Mouse (Mus musculus): ENCODE results near the gene Gm6710. TPM values are rescaled to one million over a fixed set of nuclear protein-coding genes. Genes with fewer than 3 reads are reported as not detected.
"Not testable (repeated sequence)": the region's sequence is repeated elsewhere in the genome, so short reads cannot be mapped to it uniquely, and the experiment has no call there.

Gene Gm6710
- polyA plus RNA-seq (2015; fragmentation: Nextera tagmentation; extraction: Ambion mirVana), result 26.0 and 26.3 TPM in 2 replicates

DNA sequence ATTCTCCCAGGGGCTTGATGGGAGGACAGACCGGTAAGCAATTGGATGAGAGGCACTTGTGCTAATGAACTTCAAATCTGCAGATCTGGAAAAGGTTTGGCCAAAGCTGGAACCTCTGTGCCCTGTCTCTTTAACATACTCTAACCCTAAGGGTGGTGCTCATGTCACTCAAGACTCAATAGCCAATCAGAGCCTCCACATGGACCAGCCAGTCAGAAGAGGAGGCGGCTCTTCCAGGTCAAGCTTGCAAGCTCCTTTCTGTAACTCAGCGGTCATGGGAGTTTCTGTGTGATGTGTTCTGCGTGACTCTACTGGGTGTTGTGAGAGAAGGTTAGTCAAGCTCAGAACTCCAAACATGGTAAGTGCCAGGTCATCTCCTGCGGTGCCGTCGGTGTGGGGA lies at the start of gene Gm6710:
Gene Gm6710 (plus strand): TSS at position 196 of the 400 bp plus-strand sequence.
- H3K4me3 ChIP-seq; ATAC-seq (replicated peaks); H3K9ac ChIP-seq; H3K9me3 ChIP-seq; H3K27ac ChIP-seq; H3K36me3 ChIP-seq (replicated peaks); H3K4me1 ChIP-seq; H3K4me2 ChIP-seq; H3K27me3 ChIP-seq (replicated peaks): not testable (repeated sequence)
- WGBS, result no CpG with 5 or more reads among the region's 7 CpGs

Other genes starting within 250 kb of the Gm6710 start
- not detected in 2 replicates for gene Gm11007, start 225.2 kb upstream of the Gm6710 start, polyA plus RNA-seq (2015; fragmentation: Nextera tagmentation; extraction: Ambion mirVana)
- 10.8 and 11.6 TPM in 2 replicates for gene Zfp969, start 165.6 kb upstream of the Gm6710 start, polyA plus RNA-seq (2015; fragmentation: Nextera tagmentation; extraction: Ambion mirVana)
- gene Gm2007, start 127.7 kb upstream of the Gm6710 start, polyA plus RNA-seq (2015; fragmentation: Nextera tagmentation; extraction: Ambion mirVana), result not detected in 2 replicates
- gene Gm14288, start 68.1 kb upstream of the Gm6710 start, polyA plus RNA-seq (2015; fragmentation: Nextera tagmentation; extraction: Ambion mirVana), result 1.1 TPM in 1 of 2 replicates, not detected in the other
- gene Zfp966, start 61.9 kb downstream of the Gm6710 start, polyA plus RNA-seq (2015; fragmentation: Nextera tagmentation; extraction: Ambion mirVana), result 2.2 and 2.3 TPM in 2 replicates
- gene Gm2026, start 96.1 kb downstream of the Gm6710 start, polyA plus RNA-seq (2015; fragmentation: Nextera tagmentation; extraction: Ambion mirVana), result 22.1 and 24.2 TPM in 2 replicates

Measured in midbrain, embryonic 15.5 days (tissue).